Mouse (Mus musculus) urinary bladder, postnatal 10 days (tissue): Measurements from ENCODE around the gene Hydin.
"Not testable (repeated sequence)": the region's sequence is repeated elsewhere in the genome, so short reads cannot be mapped to it uniquely, and the experiment has no call there.

Source experiments
- DNase-seq: peaks from one replicate; pipeline ENCODE4 v3.0.0; 2022; ENCODE audit warnings: low spot score

Gene Hydin

GRCm38 (mm10) chr8:110266741-110267140 lies at the start of gene Hydin:
Gene Hydin (plus strand): TSS chr8:110266977.
- DNase-seq: no peak

GRCm38 (mm10) chr8:110217198-110217597 lies 49.6 kb upstream of the Hydin start:
- DNase-seq: no peak

DNA sequence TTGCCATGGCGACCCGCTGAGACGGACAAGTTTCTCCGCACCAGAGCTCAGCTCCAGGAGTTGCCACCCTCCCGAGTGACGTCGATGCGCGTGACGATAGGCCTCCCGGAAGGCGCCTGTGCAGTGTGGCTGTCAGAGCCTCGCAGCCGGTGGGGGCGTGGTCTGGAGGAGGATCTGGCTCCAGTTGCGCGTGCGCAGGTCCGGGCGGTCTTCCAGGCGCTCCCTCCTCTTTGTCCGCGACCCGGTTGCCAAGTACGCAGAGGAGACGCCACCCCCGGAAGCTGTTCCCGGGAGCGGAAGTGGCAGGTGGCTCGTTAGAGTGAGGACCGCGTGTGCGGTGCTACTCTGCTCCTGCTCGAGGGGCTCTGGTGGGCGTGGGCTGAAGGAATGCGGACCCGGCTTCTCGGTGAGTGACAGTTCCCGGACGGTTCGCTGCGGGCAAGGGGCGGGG lies 49.1 kb upstream of the Hydin start:
- DNase-seq: peak; percentile 98

DNA sequence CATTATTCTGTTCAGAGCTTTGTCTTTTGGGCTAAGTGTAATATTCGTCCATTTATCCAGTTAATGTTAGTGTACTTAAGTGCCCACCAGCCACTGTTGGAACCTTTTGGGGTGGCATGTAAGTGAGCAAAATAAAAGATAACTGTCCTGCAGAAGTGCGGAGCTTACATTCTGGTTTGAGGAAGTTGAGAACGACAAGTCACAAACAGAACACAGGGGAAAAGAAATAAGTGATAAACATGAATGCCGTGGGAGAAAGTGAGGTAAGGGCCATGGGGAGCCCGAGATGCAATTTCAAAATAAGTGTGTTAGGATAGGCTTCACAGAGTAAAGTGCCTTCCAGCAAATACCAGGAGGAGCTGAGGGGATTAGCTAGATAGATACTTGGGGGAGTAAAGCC lies 48.3 kb upstream of the Hydin start:
- DNase-seq: no peak

- DNase-seq: no peak
Measured at GRCm38 (mm10) chr8:110220936-110221335, 45.8 kb upstream of the Hydin start.

DNA sequence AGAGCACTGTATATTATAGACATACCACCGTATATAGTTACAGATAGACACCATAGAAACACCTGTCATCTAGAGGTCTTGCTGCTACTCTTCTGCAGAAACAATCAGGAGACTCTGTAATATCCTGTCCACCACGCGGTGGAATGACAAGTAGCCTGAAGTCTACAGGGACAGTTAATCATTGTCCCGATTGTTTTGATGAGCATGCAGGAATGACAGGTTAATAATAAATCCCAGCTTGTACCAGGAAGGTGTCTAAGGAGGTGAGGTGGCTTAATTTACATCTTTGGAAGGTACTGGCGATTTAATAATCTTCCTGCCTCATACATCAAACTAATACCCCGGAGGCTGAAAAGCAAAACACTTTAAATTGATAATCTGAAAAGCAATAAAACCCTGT lies 36.0 kb upstream of the Hydin start:
- DNase-seq: no peak

GRCm38 (mm10) chr8:110242278-110243177 lies 24.2 kb upstream of the Hydin start:
- no peak for DNase-seq

- no peak for DNase-seq
Measured at GRCm38 (mm10) chr8:110244566-110244965, 22.2 kb upstream of the Hydin start.

GRCm38 (mm10) chr8:110247238-110247637 lies 19.5 kb upstream of the Hydin start:
- no peak for DNase-seq

- DNase-seq: no peak
Measured at GRCm38 (mm10) chr8:110253986-110254385, 12.8 kb upstream of the Hydin start.

DNA sequence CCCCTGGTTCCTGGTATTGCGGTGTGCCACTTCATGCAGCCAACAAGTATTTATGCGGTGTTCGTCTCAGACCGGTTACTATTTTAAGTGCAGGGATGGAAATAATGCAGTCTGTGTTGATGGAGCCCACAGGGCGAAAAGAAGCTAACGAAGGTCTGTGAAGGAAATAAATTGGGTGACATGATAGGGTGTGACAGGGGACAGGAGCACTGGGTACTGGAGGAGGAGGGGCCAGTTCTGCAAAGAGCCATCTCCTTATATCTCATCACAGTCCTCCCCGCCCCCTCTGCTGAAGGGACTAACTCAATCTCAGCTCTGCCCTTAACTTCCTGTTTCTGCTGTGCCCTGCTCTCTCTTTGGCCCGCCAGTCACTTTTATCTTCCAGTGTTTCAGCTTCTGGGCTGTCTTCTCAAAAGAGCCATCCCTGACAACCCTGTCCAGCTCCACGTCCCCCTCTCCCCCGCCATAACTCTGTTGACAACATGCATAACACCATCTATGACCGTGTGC lies 926 bp upstream of the Hydin start:
- DNase-seq: no peak

DNA sequence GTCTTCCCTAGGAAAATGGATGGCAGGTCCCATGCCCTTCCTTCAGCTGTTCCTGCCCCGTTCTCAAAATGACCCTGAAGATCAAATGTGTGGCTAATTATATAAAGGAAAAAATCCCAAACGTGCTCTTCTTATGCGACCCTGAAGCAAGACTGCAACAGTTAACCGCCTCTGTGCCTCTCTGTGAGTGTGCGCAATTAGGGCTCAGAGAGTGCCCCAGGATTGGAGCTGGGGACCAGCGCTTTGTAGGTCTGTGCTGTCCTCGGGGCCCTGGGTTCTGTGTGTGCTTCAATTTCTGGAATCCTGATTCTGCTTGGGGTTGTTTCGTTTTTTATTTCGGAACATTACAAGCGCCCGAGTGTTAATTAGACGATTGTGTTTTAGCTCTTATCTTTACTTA lies 491 bp downstream of the Hydin start:
- no peak for DNase-seq

GRCm38 (mm10) chr8:110270659-110271058 lies 3.9 kb downstream of the Hydin start:
- DNase-seq: no peak

DNA sequence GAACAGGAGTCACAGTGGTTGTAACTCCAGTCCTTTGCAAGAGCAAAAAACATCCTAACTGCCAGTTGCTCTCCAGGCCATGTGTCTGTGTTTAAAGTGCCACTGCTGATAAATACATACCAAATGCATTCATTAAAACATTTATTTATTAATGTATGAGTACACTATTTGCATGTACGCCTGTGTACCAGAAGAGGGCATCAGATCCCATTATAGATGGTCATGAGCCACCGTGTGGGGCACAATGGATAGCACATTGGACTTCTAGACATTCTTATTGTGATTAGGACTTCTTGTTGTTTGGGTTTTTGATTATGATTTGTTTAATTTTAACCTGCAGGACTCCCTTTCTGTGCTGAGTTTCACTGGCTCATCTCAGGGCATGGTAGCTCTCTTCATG lies 6.6 kb downstream of the Hydin start:
- DNase-seq: no peak

DNA sequence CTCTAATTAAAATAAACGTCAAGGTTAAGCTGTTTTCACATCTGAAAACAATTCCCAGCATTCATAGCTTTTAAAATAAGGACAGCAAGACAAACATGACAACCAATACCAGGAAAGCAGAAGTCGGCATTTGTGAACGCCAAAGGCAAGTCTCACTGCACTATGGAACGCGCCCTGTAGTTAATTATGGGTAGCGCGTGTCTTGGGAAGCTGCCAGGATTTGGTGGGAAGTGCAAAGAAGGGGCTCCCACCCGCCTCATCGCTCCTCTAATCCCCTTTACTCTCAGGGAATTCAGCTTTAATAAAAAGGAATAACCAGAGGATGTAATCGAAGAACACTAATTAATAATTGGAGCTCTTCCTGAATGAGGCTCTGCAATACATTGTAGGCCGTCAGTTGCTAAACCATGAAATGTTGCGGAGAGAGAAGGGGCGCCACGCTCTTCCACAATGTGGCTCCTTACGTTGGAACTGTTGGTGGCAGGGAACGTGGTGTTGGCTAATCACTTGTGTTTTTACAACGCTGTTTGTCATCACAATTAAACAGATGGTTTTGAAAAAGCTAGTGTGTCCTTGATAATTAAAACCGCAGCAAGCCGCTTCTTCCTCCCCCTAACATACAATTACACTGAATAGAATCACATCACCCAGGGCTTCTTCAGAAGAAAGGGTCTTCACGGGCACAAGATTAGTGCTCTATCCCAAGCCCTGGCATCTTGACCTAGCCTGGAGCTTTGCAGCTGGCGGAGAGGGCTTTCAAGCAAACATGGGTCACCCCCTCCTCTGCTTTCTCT lies 8.9 kb downstream of the Hydin start:
- DNase-seq: no peak

- no peak for DNase-seq
Measured at GRCm38 (mm10) chr8:110276259-110276560, 9.4 kb downstream of the Hydin start.

DNA sequence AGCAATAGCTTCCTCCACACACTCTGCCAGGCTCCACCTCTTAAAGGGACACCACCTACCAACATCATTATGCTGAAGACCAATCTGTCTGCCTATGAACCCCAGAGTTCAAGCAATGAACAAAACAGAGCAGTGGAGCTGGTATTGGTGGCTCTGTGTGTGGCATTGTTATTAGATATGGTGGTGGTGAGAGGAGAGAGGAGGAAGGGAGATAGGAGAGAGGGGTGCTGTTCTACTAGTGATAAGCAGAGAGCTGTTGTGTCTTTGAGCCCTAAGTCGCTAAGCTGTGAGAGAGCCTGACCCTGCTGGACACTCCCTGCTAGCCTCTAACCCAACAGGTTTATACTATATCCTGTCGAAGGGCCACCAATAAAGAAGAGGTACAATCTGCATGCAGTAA lies 45.9 kb downstream of the Hydin start:
- no peak for DNase-seq

GRCm38 (mm10) chr8:110315826-110316225 lies 49.0 kb downstream of the Hydin start:
- no peak for DNase-seq

DNA sequence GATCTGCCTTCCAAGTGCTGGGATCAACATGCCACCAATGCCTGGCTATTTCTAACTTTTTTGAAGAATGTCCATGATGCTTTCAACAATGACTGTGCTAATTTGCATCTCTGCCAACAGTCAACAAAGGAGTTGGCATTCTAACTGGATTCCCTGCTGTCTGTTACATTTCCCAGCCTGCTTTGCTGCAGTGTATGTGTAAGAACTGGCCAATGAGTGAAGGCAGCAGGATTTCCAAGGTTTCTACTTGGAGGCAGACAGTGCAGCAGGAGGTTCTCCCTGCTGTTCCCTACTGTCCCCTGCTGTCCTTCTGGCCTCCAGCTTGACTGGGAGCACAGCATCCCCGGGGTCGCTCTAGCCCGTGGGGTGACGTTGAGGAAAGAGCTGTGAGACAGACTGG lies 52.8 kb downstream of the Hydin start:
- DNase-seq: no peak

DNA sequence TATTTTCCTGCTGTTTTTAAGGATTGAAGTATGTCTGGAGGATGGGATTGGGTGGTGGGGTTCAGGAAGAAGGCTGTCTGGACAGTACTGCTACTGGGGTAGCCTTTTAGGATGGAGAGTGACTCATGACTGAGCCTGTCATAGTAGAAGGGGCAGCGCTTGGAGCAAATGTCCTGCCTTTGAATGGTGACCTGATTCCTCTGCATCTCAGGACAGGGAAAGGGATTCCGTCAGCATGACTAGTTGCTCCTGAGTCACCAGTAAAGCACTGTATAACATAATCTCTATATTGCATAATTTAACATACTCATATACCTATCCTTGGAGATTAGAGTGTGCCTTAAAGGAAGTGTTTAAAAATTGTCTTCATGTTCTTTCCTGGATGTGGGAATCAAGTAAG lies 54.7 kb downstream of the Hydin start:
- no peak for DNase-seq

GRCm38 (mm10) chr8:110323981-110324574 lies 57.3 kb downstream of the Hydin start:
- no peak for DNase-seq

- not testable (repeated sequence) for DNase-seq
Measured at GRCm38 (mm10) chr8:110327120-110327519, 60.3 kb downstream of the Hydin start.

- no peak for DNase-seq
Measured at GRCm38 (mm10) chr8:110333376-110333775, 66.6 kb downstream of the Hydin start.
